ENCODE assay signal across 17 mouse cellular contexts in genomic region chr1:135014921-135015445, GRCm38 (mm10). TPM values are rescaled to one million over a fixed set of nuclear protein-coding genes. Genes with fewer than 3 reads are reported as not detected.
DNase-seq lines count a peak whose midpoint lies in the region; ATAC-seq lines count a peak whose summit lies in the region.
"Had no signal": no experiment of that assay in that cellular context is flagged by ENCODE, and none has a peak within 500 bp of the region (broad histone marks: within the 10 kb centered on the region; RNA-seq: fewer than 3 reads in every experiment).

No protein-coding gene starts in this region.

- no peak for ATAC-seq in hindbrain, embryonic 16.5 days
- ATAC-seq in neural tube, embryonic 15.5 days (ENCODE audit: low FRiP score) = no peak
- ATAC-seq: intestine, postnatal 0 days had no signal

- peak; percentile 41 to 55 for DNase-seq in cerebellum, postnatal 14 days
- no peak for DNase-seq in cerebellum, postnatal 36 days
- peak; percentile 67 for DNase-seq in hindbrain, embryonic 10.5 days (ENCODE audit: low spot score)
- peak; percentile 52 for DNase-seq in neural tube, embryonic 10.5 days (ENCODE audit: extremely low spot score, low spot score)
- DNase-seq in B cell, adult 2 months = no peak
- no peak for DNase-seq in gastrocnemius, postnatal 25 days
- DNase-seq: adrenal gland, adult 8-10 months; cerebellum, adult 11 months; lung, adult 2 months; lung, postnatal 36 days; right cerebral cortex, adult 18-20 months had no signal

- H3K4me2 ChIP-seq in hindbrain, embryonic 16.5 days (ENCODE audit: low read length) = no peak overlapping the region
- H3K4me2 ChIP-seq in neural tube, embryonic 15.5 days = no peak overlapping the region
- H3K4me2 ChIP-seq: embryonic facial prominence, embryonic 15.5 days; liver, embryonic 11.5 days; midbrain, embryonic 12.5 days had no signal

- no peak overlapping the region for H3K9ac ChIP-seq in hindbrain, embryonic 16.5 days (ENCODE audit: low read depth, low read length)
- no peak overlapping the region for H3K9ac ChIP-seq in neural tube, embryonic 15.5 days (replicated peaks)
- H3K9ac ChIP-seq: embryonic facial prominence, embryonic 15.5 days; midbrain, embryonic 12.5 days had no signal

- no peaks in the 10 kb centered on the region for H3K9me3 ChIP-seq in hindbrain, embryonic 10.5 days
- no peaks in the 10 kb centered on the region for H3K9me3 ChIP-seq in hindbrain, embryonic 16.5 days (ENCODE audit: control insufficient read depth, low read length)
- no peaks in the 10 kb centered on the region for H3K9me3 ChIP-seq in neural tube, embryonic 15.5 days (replicated peaks)
- H3K9me3 ChIP-seq: embryonic facial prominence, embryonic 15.5 days; midbrain, embryonic 12.5 days had no signal

- peaks cover 33% of the 10 kb centered on the region for H3K27me3 ChIP-seq in hindbrain, embryonic 10.5 days (ENCODE audit: insufficient read depth, poor library complexity, severe bottlenecking)
- 0 out of 2 replicates have a peak, but pooled peaks cover 2% of the 10 kb centered on the region for H3K27me3 ChIP-seq in hindbrain, embryonic 16.5 days (replicated peaks; ENCODE audit: control insufficient read depth, insufficient read depth, low read length)
- no peaks in the 10 kb centered on the region for H3K27me3 ChIP-seq in neural tube, embryonic 15.5 days (replicated peaks)
- H3K27me3 ChIP-seq: embryonic facial prominence, embryonic 15.5 days had no signal

- WGBS in hindbrain, embryonic 10.5 days = 28% methylated on average over 10 of the region's 10 CpGs
- WGBS in hindbrain, embryonic 16.5 days = 24% methylated on average over 10 of the region's 10 CpGs
- WGBS in neural tube, embryonic 15.5 days = 32% methylated on average over 10 of the region's 10 CpGs

- peak overlapping the region; percentile 45; the same call in 1 of the 2 replicates for H3K27ac ChIP-seq in hindbrain, embryonic 10.5 days
- no peak overlapping the region for H3K27ac ChIP-seq in hindbrain, embryonic 16.5 days (ENCODE audit: low read depth, low read length)
- no peak overlapping the region for H3K27ac ChIP-seq in neural tube, embryonic 15.5 days (replicated peaks)
- H3K27ac ChIP-seq: embryonic facial prominence, embryonic 15.5 days; midbrain, embryonic 12.5 days had no signal

- H3K4me3 ChIP-seq in hindbrain, embryonic 10.5 days = no peak overlapping the region
- no peak overlapping the region for H3K4me3 ChIP-seq in hindbrain, embryonic 16.5 days (ENCODE audit: low read length)
- no peak overlapping the region for H3K4me3 ChIP-seq in neural tube, embryonic 15.5 days (replicated peaks)
- H3K4me3 ChIP-seq: embryonic facial prominence, embryonic 15.5 days; midbrain, embryonic 12.5 days had no signal

- no peaks in the 10 kb centered on the region for H3K36me3 ChIP-seq in hindbrain, embryonic 10.5 days
- H3K36me3 ChIP-seq in hindbrain, embryonic 16.5 days (ENCODE audit: control insufficient read depth, insufficient read depth, low read length) = no peaks in the 10 kb centered on the region
- no peaks in the 10 kb centered on the region for H3K36me3 ChIP-seq in neural tube, embryonic 15.5 days
- H3K36me3 ChIP-seq: embryonic facial prominence, embryonic 15.5 days; midbrain, embryonic 12.5 days had no signal

- H3K4me1 ChIP-seq in hindbrain, embryonic 10.5 days (replicated peaks) = peaks cover 39% of the 10 kb centered on the region
- peaks cover 9% of the 10 kb centered on the region for H3K4me1 ChIP-seq in hindbrain, embryonic 16.5 days (ENCODE audit: control insufficient read depth, insufficient read depth, low read depth, low read length)
- peaks cover 21% of the 10 kb centered on the region for H3K4me1 ChIP-seq in neural tube, embryonic 15.5 days

RNA-seq across cellular contexts. Expression of gene Ube2t, which starts 52.6 kb away (rescaled TPM):
- polyA plus RNA-seq in hindbrain, embryonic 10.5 days (2016; fragmentation: Nextera tagmentation; extraction: Ambion mirVana) = 47.8 and 62.8 TPM in 2 replicates
- 12.3 and 13.2 TPM in 2 replicates for polyA plus RNA-seq in hindbrain, embryonic 16.5 days (2015; fragmentation: Nextera tagmentation; extraction: Ambion mirVana)
- polyA plus RNA-seq in neural tube, embryonic 15.5 days (2015; fragmentation: Nextera tagmentation; extraction: Ambion mirVana) = 11.4 and 15.6 TPM in 2 replicates
- 1 to 10 TPM; 6.5 to 8.7 TPM for total RNA-seq in gastrocnemius, postnatal 25 days (2021)

RNA-seq across cellular contexts. Expression of gene Ppp1r12b, which starts 59.2 kb away (rescaled TPM):
- 6.7 and 7.2 TPM in 2 replicates for polyA plus RNA-seq in hindbrain, embryonic 10.5 days (2016; fragmentation: Nextera tagmentation; extraction: Ambion mirVana)
- 12.8 and 13.4 TPM in 2 replicates for polyA plus RNA-seq in hindbrain, embryonic 16.5 days (2015; fragmentation: Nextera tagmentation; extraction: Ambion mirVana)
- 13.3 and 16.3 TPM in 2 replicates for polyA plus RNA-seq in neural tube, embryonic 15.5 days (2015; fragmentation: Nextera tagmentation; extraction: Ambion mirVana)
- total RNA-seq in gastrocnemius, postnatal 25 days (2021) = 100 to 1,000 TPM; 193 to 200 TPM

Comparison
In these comparisons a context has a peak if more than half of its experiments do, and no peak if none do; other contexts are left out.
1. DNase-seq: peak in cerebellum, postnatal 14 days (2 of 2), hindbrain, embryonic 10.5 days (single experiment) and neural tube, embryonic 10.5 days (single experiment); none in cerebellum, postnatal 36 days (0 of 2), B cell, adult 2 months (0 of 2) and gastrocnemius, postnatal 25 days (single experiment).